Mouse (Mus musculus) MEL (cell line): ENCODE results near the gene Gatad2a. TPM values are rescaled to one million over a fixed set of nuclear protein-coding genes. Genes with fewer than 3 reads are reported as not detected.

ENCODE experiments used
- DNase-seq: peaks from one replicate; pipeline ENCODE4 v3.0.0; 2011; ENCODE audit warnings: low read depth, low spot score
- H3K27ac ChIP-seq: 2 replicates; pipeline ENCODE4 v1.5.1; 2012; ENCODE audit warnings: low read depth, mild to moderate bottlenecking, control low read depth, low read length, moderate library complexity; ENCODE audit not compliant: control insufficient read depth
- H3K27me3 ChIP-seq, 2 experiments: fragments of 150-350 bp in 1 of 2; sonication (generic) in 1 of 2; 2 replicates each; pipeline ENCODE4 v1.6.1; 2012; ENCODE audit warnings: low read length in 2 of 2, mild to moderate bottlenecking in 2 of 2, improper control_type of control experiment in 1 of 2, moderate library complexity in 1 of 2; ENCODE audit not compliant: insufficient read depth in 2 of 2, control insufficient read depth in 1 of 2
- H3K36me3 ChIP-seq, 2 experiments: 2 replicates each; pipeline ENCODE4 v1.6.1; 2012 to 2014; ENCODE audit warnings: low read length in 2 of 2, improper control_type of control experiment in 1 of 2, inconsistent platforms in 1 of 2, mild to moderate bottlenecking in 1 of 2; ENCODE audit not compliant: insufficient read depth in 2 of 2, control insufficient read depth in 1 of 2
- H3K4me1 ChIP-seq, 2 experiments: fragments of 150-350 bp in 1 of 2; sonication (generic) in 1 of 2; 2 replicates each; pipeline ENCODE4 v1.6.1; 2012; ENCODE audit warnings: low read length in 2 of 2, improper control_type of control experiment in 1 of 2, mild to moderate bottlenecking in 1 of 2; ENCODE audit not compliant: insufficient read depth in 2 of 2, control insufficient read depth in 1 of 2
- H3K4me3 ChIP-seq, 2 experiments: fragments of 150-350 bp in 1 of 2; sonication (generic) in 1 of 2; 2 replicates each; pipeline ENCODE4 v1.5.1; 2012; ENCODE audit warnings: low read depth in 2 of 2, low read length in 2 of 2, mild to moderate bottlenecking in 2 of 2, moderate library complexity in 2 of 2, control low read depth in 1 of 2, improper control_type of control experiment in 1 of 2; ENCODE audit not compliant: control insufficient read depth in 1 of 2, insufficient read depth in 1 of 2
- H3K79me2 ChIP-seq: 2 replicates; pipeline ENCODE4 v1.6.1; 2012; ENCODE audit warnings: mild to moderate bottlenecking, low read length, moderate library complexity; ENCODE audit not compliant: control insufficient read depth, poor library complexity, insufficient read depth
- H3K9ac ChIP-seq: 2 replicates; pipeline ENCODE4 v1.6.1; 2012; ENCODE audit warnings: low read depth, mild to moderate bottlenecking, control low read depth, low read length, moderate library complexity; ENCODE audit not compliant: control insufficient read depth, poor library complexity, severe bottlenecking
- H3K9me3 ChIP-seq: fragments of 150-350 bp; sonication (generic); replicated peaks from 2 replicates; pipeline ENCODE4 v1.6.1; 2012; ENCODE audit warnings: mild to moderate bottlenecking, low read length, improper control_type of control experiment, moderate library complexity; ENCODE audit not compliant: insufficient read depth
- CHD1 ChIP-seq: IDR thresholded peaks from 2 replicates; pipeline ENCODE4 v1.6.1; 2012; ENCODE audit warnings: low read depth, mild to moderate bottlenecking, inconsistent platforms, low read length, improper control_type of control experiment
- CHD2 ChIP-seq: IDR thresholded peaks from 2 replicates; pipeline ENCODE4 v1.6.1; 2011; ENCODE audit warnings: low read length, improper control_type of control experiment
- CTCF ChIP-seq, 3 experiments: IDR thresholded peaks in 2 of 3; conservative IDR thresholded peaks in 1 of 3; 2 replicates each; pipeline ENCODE4 v1.5.1; 2011 to 2012; ENCODE audit warnings: low read length in 3 of 3, low read depth in 2 of 3, mild to moderate bottlenecking in 2 of 3, improper control_type of control experiment in 1 of 3, inconsistent platforms in 1 of 3, mixed read lengths in 1 of 3, moderate library complexity in 1 of 3; ENCODE audit not compliant: control insufficient read depth in 1 of 3, insufficient read depth in 1 of 3, poor library complexity in 1 of 3, severe bottlenecking in 1 of 3
- ELF1 ChIP-seq: IDR thresholded peaks from 2 replicates; pipeline ENCODE4 v1.6.1; 2014; ENCODE audit warnings: low read depth, mild to moderate bottlenecking, inconsistent platforms, low read length, improper control_type of control experiment, moderate library complexity
- EP300 ChIP-seq, 2 experiments: IDR thresholded peaks; 2 replicates each; pipeline ENCODE4 v1.6.1; 2011; ENCODE audit warnings: improper control_type of control experiment in 2 of 2, low read length in 2 of 2, low read depth in 1 of 2, mild to moderate bottlenecking in 1 of 2
- ETS1 ChIP-seq: IDR thresholded peaks from 2 replicates; pipeline ENCODE4 v1.6.1; 2012; ENCODE audit warnings: low read depth, mild to moderate bottlenecking, inconsistent platforms, low read length, improper control_type of control experiment, moderate library complexity
- MAFK ChIP-seq: IDR thresholded peaks from 2 replicates; pipeline ENCODE4 v1.6.1; 2011; ENCODE audit warnings: low read depth, mild to moderate bottlenecking, low read length, improper control_type of control experiment, borderline replicate concordance
- MAX ChIP-seq: IDR thresholded peaks from 2 replicates; pipeline ENCODE4 v1.6.1; 2011; ENCODE audit warnings: low read length, improper control_type of control experiment
- MXI1 ChIP-seq: IDR thresholded peaks from 2 replicates; pipeline ENCODE4 v1.6.1; 2011; ENCODE audit warnings: mild to moderate bottlenecking, low read depth, low read length, improper control_type of control experiment
- MYB ChIP-seq: IDR thresholded peaks from 2 replicates; pipeline ENCODE4 v1.6.1; 2011; ENCODE audit warnings: mild to moderate bottlenecking, low read depth, low read length, improper control_type of control experiment
- MYC ChIP-seq: IDR thresholded peaks from 2 replicates; pipeline ENCODE4 v1.6.1; 2011; ENCODE audit warnings: low read depth, mild to moderate bottlenecking, low read length, improper control_type of control experiment, moderate library complexity
- POLR2AphosphoS5 ChIP-seq: IDR thresholded peaks from 2 replicates; pipeline ENCODE4 v1.6.1; 2012; ENCODE audit warnings: low read depth, borderline replicate concordance, mild to moderate bottlenecking, inconsistent platforms, low read length, moderate library complexity, mixed read lengths
- RAD21 ChIP-seq: IDR thresholded peaks from 2 replicates; pipeline ENCODE4 v1.6.1; 2011; ENCODE audit warnings: mild to moderate bottlenecking, low read depth, low read length, improper control_type of control experiment
- RCOR1 ChIP-seq: IDR thresholded peaks from 2 replicates; pipeline ENCODE4 v1.6.1; 2012; ENCODE audit warnings: low read depth, mild to moderate bottlenecking, inconsistent platforms, low read length, improper control_type of control experiment
- TAL1 ChIP-seq: IDR thresholded peaks from 2 replicates; pipeline ENCODE4 v1.6.1; 2012; ENCODE audit warnings: mild to moderate bottlenecking, inconsistent platforms, low read length, moderate library complexity, mixed read lengths
- TBP ChIP-seq: IDR thresholded peaks from 2 replicates; pipeline ENCODE4 v1.8.0; 2011; ENCODE audit warnings: low read depth, low read length, improper control_type of control experiment
- USF1 ChIP-seq: IDR thresholded peaks from 2 replicates; pipeline ENCODE4 v1.6.1; 2014; ENCODE audit warnings: low read depth, mild to moderate bottlenecking, inconsistent platforms, low read length, improper control_type of control experiment, moderate library complexity
- USF2 ChIP-seq, 2 experiments: IDR thresholded peaks; 2 replicates each; pipeline ENCODE4 v1.6.1; 2011 to 2012; ENCODE audit warnings: improper control_type of control experiment in 2 of 2, low read length in 2 of 2, borderline replicate concordance in 1 of 2, inconsistent platforms in 1 of 2, low read depth in 1 of 2, mild to moderate bottlenecking in 1 of 2; ENCODE audit not compliant: insufficient read depth in 1 of 2
- ZC3H11A ChIP-seq: IDR thresholded peaks from 2 replicates; pipeline ENCODE4 v1.6.1; 2012; ENCODE audit warnings: low read depth, mild to moderate bottlenecking, inconsistent platforms, low read length, improper control_type of control experiment
- ZNF384 ChIP-seq: IDR thresholded peaks from 2 replicates; pipeline ENCODE4 v1.6.1; 2012; ENCODE audit warnings: low read depth, mild to moderate bottlenecking, inconsistent platforms, low read length, improper control_type of control experiment
- polyA plus RNA-seq, 2 experiments: library from polyadenylated mRNA; stranded (reverse) in 1 of 2; unstranded in 1 of 2; fragments of >175 nt in 1 of 2; fragments of >200 nt in 1 of 2; gene quantifications; 2 replicates each; pipeline versions ENCODE4 v1.2.1 to v1.2.4; 2012; ENCODE audit warnings: low replicate concordance in 2 of 2, low read depth in 1 of 2; ENCODE audit not compliant: insufficient read length in 2 of 2, insufficient read depth in 1 of 2, missing spikeins in 1 of 2
- total RNA-seq: library from RNA; depleted of rRNA; stranded (reverse); fragments of 300-350 nt; gene quantifications from 2 replicates; pipeline ENCODE4 v1.2.3, GENCODE M21; 2012

Gene Gatad2a
- total and polyA plus RNA-seq, 3 experiments, result 38.0 to 129 (median 111) TPM

GRCm38 (mm10) chr8:69884141-69884540 is 112.0 kb downstream of the Gatad2a start:
- TF ChIP-seq MXI1 (no peak), POLR2AphosphoS5 (no peak), MAX (no peak), USF1 (no peak), ZC3H11A (no peak), TBP (no peak), MAFK (no peak), CTCF (IDR thresholded peaks at IDR 0.05 in 2 of 3, conservative IDR thresholded peaks at IDR 0.05 in 1 of 3; ENCODE audit: control insufficient read depth in 1 of 3, insufficient read depth in 1 of 3, low read depth in 2 of 3, low read length in 3 of 3, poor library complexity in 1 of 3, severe bottlenecking in 1 of 3) (no peak), RCOR1 (no peak), RAD21 (no peak), EP300 (IDR thresholded peaks at IDR 0.05; ENCODE audit: low read depth in 1 of 2, low read length in 2 of 2) (no peak), TAL1 (no peak)
- TF ChIP-seq, all 39 proteins: peak for 0
- no peaks in the 10 kb centered on the region for H3K79me2 ChIP-seq
- no peak overlapping the region for H3K9ac ChIP-seq
- no peak for DNase-seq
- H3K27me3 ChIP-seq, result no peaks in the 10 kb centered on the region
- H3K4me3 ChIP-seq, result no peak overlapping the region
- H3K27ac ChIP-seq, result no peak overlapping the region
- no peaks in the 10 kb centered on the region for H3K9me3 ChIP-seq
- no peaks in the 10 kb centered on the region for H3K36me3 ChIP-seq
- H3K4me1 ChIP-seq, result no peaks in the 10 kb centered on the region

- no peak for TF ChIP-seq CTCF (IDR thresholded peaks at IDR 0.05 in 2 of 3, conservative IDR thresholded peaks at IDR 0.05 in 1 of 3; ENCODE audit: control insufficient read depth in 1 of 3, insufficient read depth in 1 of 3, low read depth in 2 of 3, low read length in 3 of 3, poor library complexity in 1 of 3, severe bottlenecking in 1 of 3)
- no peak for TF ChIP-seq MYB
- no peak for TF ChIP-seq ETS1
- TF ChIP-seq MXI1, result no peak
- no peak for TF ChIP-seq CHD1
- no peak for TF ChIP-seq MYC
- TF ChIP-seq ZNF384, result no peak
- no peak for TF ChIP-seq USF2 (IDR thresholded peaks at IDR 0.05; ENCODE audit: borderline replicate concordance in 1 of 2, insufficient read depth in 1 of 2, low read depth in 1 of 2, low read length in 2 of 2)
- TF ChIP-seq CHD2, result no peak
- TF ChIP-seq ELF1, result no peak
- Histone ChIP-seq H3K36me3 (no peaks in the 10 kb centered on the region), H3K9ac (no peak overlapping the region), H3K9me3 (no peaks in the 10 kb centered on the region), H3K4me1 (no peaks in the 10 kb centered on the region), H3K79me2 (no peaks in the 10 kb centered on the region), H3K4me3 (no peak overlapping the region), H3K27ac (no peak overlapping the region), H3K27me3 (no peaks in the 10 kb centered on the region)
- DNase-seq, result no peak
Observed at GRCm38 (mm10) chr8:69882833-69883600, 113.2 kb downstream of the Gatad2a start.
